Mouse (Mus musculus) G1E (cell line): Measurements from ENCODE around the gene Pold3. TPM values are rescaled to one million over a fixed set of nuclear protein-coding genes. Genes with fewer than 3 reads are reported as not detected.

Experiments used
- ATAC-seq: 2 replicates; pipeline ENCODE4 v1.8.0; 2016; ENCODE audit warnings: mild to moderate bottlenecking; ENCODE audit not compliant: insufficient number of reproducible peaks, poor library complexity, low FRiP score, severe bottlenecking; ENCODE audit errors: extremely low read depth
- DNase-seq: peaks from one replicate; pipeline ENCODE4 v3.0.0; 2012; ENCODE audit warnings: low spot score
- H3K27me3 ChIP-seq: 2 replicates; pipeline ENCODE4 v1.6.1; 2012; ENCODE audit warnings: mild to moderate bottlenecking, low read length, inconsistent platforms; ENCODE audit not compliant: insufficient read depth
- H3K36me3 ChIP-seq: replicated peaks from 2 replicates; pipeline ENCODE3; 2012; ENCODE audit warnings: mild to moderate bottlenecking, inconsistent platforms
- H3K4me1 ChIP-seq: 2 replicates; pipeline ENCODE4 v1.6.1; 2012; ENCODE audit warnings: low read depth, low read length, inconsistent platforms, mixed read lengths; ENCODE audit not compliant: insufficient read depth
- H3K4me3 ChIP-seq: 2 replicates; pipeline ENCODE4 v1.5.1; 2012; ENCODE audit warnings: low read depth, mild to moderate bottlenecking, inconsistent platforms, low read length, moderate library complexity, mixed read lengths
- H3K9me3 ChIP-seq: replicated peaks from 2 replicates; pipeline ENCODE4 v1.6.1; 2012; ENCODE audit warnings: inconsistent platforms
- CTCF ChIP-seq: IDR thresholded peaks from 2 replicates; pipeline ENCODE4 v1.5.1; 2012; ENCODE audit warnings: low read depth, low read length, inconsistent platforms, mixed read lengths
- GATA1 ChIP-seq: IDR thresholded peaks from 2 replicates; pipeline ENCODE4 v1.6.1; 2012; ENCODE audit warnings: borderline replicate concordance, low read length, inconsistent platforms, mixed read lengths
- GATA2 ChIP-seq: IDR thresholded peaks from 2 replicates; pipeline ENCODE4 v1.6.1; 2012; ENCODE audit warnings: low read depth, low read length, inconsistent platforms, borderline replicate concordance
- POLR2AphosphoS5 ChIP-seq: IDR thresholded peaks from 2 replicates; pipeline ENCODE4 v1.6.1; 2012; ENCODE audit warnings: low read depth, low read length, inconsistent platforms; ENCODE audit not compliant: insufficient replicate concordance
- TAL1 ChIP-seq: conservative IDR thresholded peaks from 2 replicates; pipeline ENCODE4 v1.6.1; 2012; ENCODE audit warnings: low read depth, low read length, inconsistent platforms, mixed read lengths
- polyA plus RNA-seq: library from polyadenylated mRNA; stranded (reverse); fragments of >175 nt; gene quantifications from 2 replicates; pipeline ENCODE4 v1.2.3, GENCODE M21; 2012
- total RNA-seq, 2 experiments: library from RNA; stranded (forward) in 1 of 2; stranded (reverse) in 1 of 2; fragments of 200-1000 nt in 1 of 2; fragments of >200 nt in 1 of 2; fragmentation: Nextera tagmentation in 1 of 2; gene quantifications; 2 replicates each; pipeline ENCODE4 v1.2.3; 2014 to 2017

Pold3 gene
- total and polyA plus RNA-seq, 3 experiments: 24.4 to 93.4 (median 90.5) TPM

DNA sequence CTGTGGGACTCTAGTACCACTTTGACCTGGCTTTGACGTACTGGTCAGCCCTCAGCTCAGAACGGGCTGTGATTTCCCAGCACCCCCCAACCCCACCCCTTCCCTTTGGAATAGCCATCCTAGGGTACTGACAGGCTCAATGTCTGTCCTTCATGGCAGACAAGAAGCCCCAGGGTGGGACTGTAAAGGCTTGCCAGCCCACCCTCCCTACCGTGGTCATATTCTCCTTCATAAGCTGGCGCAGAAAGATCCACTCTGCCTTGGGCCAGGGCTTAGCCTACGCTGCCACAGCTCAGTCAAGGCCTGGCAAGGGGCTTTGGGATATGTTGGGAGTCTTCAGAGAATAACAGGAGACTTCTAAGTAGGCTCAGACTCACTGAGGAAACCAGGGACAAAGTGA lies 78.3 kb downstream of the Pold3 start:
- ATAC-seq (no peak), DNase-seq (no peak)
- no peaks in the 10 kb centered on the region for H3K4me1 ChIP-seq
- H3K4me3 ChIP-seq: no peak overlapping the region
- no peaks in the 10 kb centered on the region for H3K36me3 ChIP-seq
- TF ChIP-seq CTCF (no peak), TAL1 (no peak), GATA2 (no peak), GATA1 (no peak), POLR2AphosphoS5 (no peak)
- H3K27me3 ChIP-seq: peaks cover 21% of the 10 kb centered on the region
- H3K9me3 ChIP-seq: no peaks in the 10 kb centered on the region

DNA sequence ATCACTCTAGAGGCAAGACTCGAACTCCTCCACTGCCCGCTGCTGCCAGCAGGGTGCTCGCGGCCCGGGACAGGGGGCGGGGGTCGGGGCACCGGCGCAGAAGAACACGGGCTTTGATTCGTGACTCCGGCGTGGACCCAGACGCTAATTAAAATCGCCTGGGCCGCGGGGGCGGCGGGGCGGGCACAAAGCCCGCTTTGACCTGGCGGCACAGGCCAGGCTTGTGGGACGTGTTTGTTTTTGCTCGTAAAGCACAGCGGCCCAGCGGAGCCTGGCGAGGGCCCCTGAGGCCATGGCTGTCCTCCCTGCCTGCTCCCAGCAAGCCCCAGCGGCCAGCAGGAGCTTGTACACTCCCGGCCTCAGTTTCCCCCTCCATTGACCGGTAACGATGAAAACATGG lies 79.2 kb downstream of the Pold3 start:
- no peak for TF ChIP-seq GATA2
- no peak for TF ChIP-seq GATA1
- no peak for TF ChIP-seq POLR2AphosphoS5
- TF ChIP-seq TAL1: no peak
- TF ChIP-seq CTCF: no peak
- ATAC-seq (no peak), DNase-seq (no peak)
- Histone ChIP-seq H3K27me3 (peaks cover 20% of the 10 kb centered on the region), H3K4me3 (no peak overlapping the region), H3K36me3 (no peaks in the 10 kb centered on the region), H3K4me1 (no peaks in the 10 kb centered on the region), H3K9me3 (no peaks in the 10 kb centered on the region)

DNA sequence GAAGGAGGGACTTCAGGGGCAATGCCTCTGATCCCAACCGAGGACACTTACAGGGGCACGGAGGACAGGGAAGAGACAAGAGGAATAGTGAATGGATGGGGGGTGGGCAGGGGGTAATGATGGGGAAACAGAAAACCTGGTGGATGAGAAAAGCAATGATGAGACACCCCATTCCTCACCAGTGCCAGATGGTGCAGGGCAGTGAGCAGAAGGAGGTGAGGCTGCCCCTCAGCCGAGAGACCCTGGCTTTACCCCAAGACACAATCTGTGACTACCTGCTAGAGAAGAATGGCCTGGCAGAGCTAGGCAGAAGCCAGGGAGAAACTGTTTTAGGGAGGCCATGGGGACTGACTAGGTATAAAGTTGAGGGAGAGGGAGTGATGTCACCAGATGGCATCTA lies 84.9 kb downstream of the Pold3 start:
- no peak for ATAC-seq
- no peak for DNase-seq
- H3K36me3 ChIP-seq: no peaks in the 10 kb centered on the region
- H3K4me3 ChIP-seq: no peak overlapping the region
- TF ChIP-seq GATA2: no peak
- no peak for TF ChIP-seq TAL1
- TF ChIP-seq GATA1: no peak
- no peak for TF ChIP-seq POLR2AphosphoS5
- no peak for TF ChIP-seq CTCF
- no peaks in the 10 kb centered on the region for H3K4me1 ChIP-seq
- peaks cover 17% of the 10 kb centered on the region; the same call in 1 of the 2 replicates for H3K27me3 ChIP-seq
- no peaks in the 10 kb centered on the region for H3K9me3 ChIP-seq

DNA sequence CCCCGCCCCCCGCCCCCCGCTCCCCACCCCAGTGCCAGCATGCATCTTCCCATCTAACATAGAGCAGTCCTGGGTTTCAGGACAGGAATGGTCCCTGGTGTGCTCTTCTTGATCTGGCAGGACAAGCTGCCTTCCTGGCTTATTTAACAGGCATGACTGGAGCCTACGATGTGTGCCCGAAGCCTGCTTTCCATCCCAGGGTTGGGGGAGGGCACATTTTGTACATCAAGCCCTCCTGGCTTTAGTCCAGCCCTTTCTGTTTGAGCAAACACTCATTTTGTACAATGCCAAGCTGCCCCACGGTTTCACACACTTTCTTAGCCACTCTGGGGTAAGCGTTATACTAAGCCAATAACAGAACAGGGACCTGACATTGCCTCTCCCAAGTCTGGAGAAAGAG lies 85.3 kb downstream of the Pold3 start:
- DNase-seq: no peak
- H3K4me3 ChIP-seq: no peak overlapping the region
- no peak for ATAC-seq
- no peaks in the 10 kb centered on the region for H3K36me3 ChIP-seq
- H3K27me3 ChIP-seq: peaks cover 20% of the 10 kb centered on the region
- H3K9me3 ChIP-seq: no peaks in the 10 kb centered on the region
- TF ChIP-seq TAL1 (no peak), GATA2 (no peak), CTCF (no peak), GATA1 (no peak), POLR2AphosphoS5 (no peak)
- no peaks in the 10 kb centered on the region for H3K4me1 ChIP-seq

DNA sequence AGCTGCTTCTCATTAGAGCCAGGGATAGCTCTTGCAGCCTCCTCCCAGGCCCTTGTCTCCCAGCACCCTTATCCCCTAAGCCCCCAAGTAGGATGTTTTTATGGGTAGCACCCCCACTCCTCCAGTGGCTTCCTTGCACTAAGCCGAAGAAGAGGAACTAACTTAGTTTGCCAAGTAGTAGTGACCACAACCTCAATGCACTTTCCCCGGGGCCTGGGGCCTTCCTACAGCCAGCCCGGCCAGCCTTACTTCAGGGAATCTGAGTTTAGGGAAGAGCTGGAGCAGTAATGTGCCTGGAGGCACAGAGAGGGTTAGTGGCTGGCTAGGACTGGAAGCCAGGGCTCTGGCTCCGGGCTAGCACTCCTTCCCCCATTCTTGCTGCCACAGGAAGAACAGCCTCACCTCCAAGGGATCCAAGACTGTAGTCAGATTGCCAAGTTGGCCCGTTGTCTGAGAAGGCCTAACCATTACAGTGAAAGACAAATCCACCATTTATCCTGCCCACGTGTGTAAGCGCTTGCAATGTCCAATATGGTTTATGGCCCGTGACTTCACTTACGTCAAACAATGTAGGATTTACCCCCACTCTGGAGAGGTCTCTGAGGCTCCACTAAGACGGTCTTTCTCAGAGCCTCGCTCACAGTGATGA lies 86.4 kb downstream of the Pold3 start:
- H3K4me3 ChIP-seq: no peak overlapping the region
- no peaks in the 10 kb centered on the region for H3K36me3 ChIP-seq
- ATAC-seq (no peak), DNase-seq (no peak)
- TF ChIP-seq TAL1 (no peak), POLR2AphosphoS5 (no peak)
- H3K9me3 ChIP-seq: no peaks in the 10 kb centered on the region
- H3K27me3 ChIP-seq: peaks cover 25% of the 10 kb centered on the region
- no peaks in the 10 kb centered on the region for H3K4me1 ChIP-seq

DNA sequence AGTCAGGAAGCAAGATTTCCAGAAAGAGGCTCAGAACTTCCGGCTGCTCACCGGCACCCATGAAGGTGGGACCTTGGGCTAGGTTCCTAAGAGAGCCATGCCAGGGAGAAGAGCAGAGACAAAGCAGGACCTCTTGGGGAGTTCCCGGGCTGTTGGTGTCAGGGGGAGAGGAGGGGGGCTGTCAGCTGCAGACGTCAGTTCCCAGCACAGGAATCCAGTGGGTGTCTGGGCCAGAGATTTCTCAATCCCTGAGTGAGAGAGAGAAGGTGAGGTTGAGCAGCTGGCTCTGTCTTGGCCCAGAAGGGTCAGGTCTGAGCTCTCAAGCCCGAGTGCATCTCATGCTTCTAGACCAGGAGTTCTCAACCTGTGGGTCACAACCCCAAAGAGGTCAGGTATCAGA lies 87.7 kb downstream of the Pold3 start:
- TF ChIP-seq POLR2AphosphoS5: no peak
- TF ChIP-seq TAL1: no peak
- no peak for TF ChIP-seq GATA2
- Histone ChIP-seq H3K4me1 (no peaks in the 10 kb centered on the region), H3K9me3 (no peaks in the 10 kb centered on the region), H3K4me3 (no peak overlapping the region), H3K27me3 (peaks cover 32% of the 10 kb centered on the region), H3K36me3 (no peaks in the 10 kb centered on the region)
- ATAC-seq (no peak), DNase-seq (no peak)

Other genes starting within 250 kb of the Pold3 start
- 30.4 TPM in 2 replicates for gene Rnf169, start 141.1 kb downstream of the Pold3 start, total RNA-seq (2014; fragmentation: Nextera tagmentation)
- gene Rnf169, start 141.1 kb downstream of the Pold3 start, total RNA-seq (2017): 13.5 and 13.8 TPM in 2 replicates
- gene Rnf169, start 141.1 kb downstream of the Pold3 start, polyA plus RNA-seq: 4.1 and 4.8 TPM in 2 replicates
- not detected in 2 replicates for gene Chrdl2, start 115.4 kb downstream of the Pold3 start, total RNA-seq (2014; fragmentation: Nextera tagmentation)
- gene Chrdl2, start 115.4 kb downstream of the Pold3 start, total RNA-seq (2017): 0.05 TPM in 1 of 2 replicates, not detected in the other
- not detected in 2 replicates for gene Chrdl2, start 115.4 kb downstream of the Pold3 start, polyA plus RNA-seq
- 8.7 and 11.7 TPM in 2 replicates for gene Lipt2, start 37.7 kb upstream of the Pold3 start, total RNA-seq (2014; fragmentation: Nextera tagmentation)
- 9.1 and 10.9 TPM in 2 replicates for gene Lipt2, start 37.7 kb upstream of the Pold3 start, total RNA-seq (2017)
- gene Lipt2, start 37.7 kb upstream of the Pold3 start, polyA plus RNA-seq: 5.5 and 6.2 TPM in 2 replicates
- 21.8 and 27.6 TPM in 2 replicates for gene Kcne3, start 54.9 kb upstream of the Pold3 start, total RNA-seq (2014; fragmentation: Nextera tagmentation)
- gene Kcne3, start 54.9 kb upstream of the Pold3 start, total RNA-seq (2017): 71.8 and 73.8 TPM in 2 replicates
- 1.5 and 1.6 TPM in 2 replicates for gene Kcne3, start 54.9 kb upstream of the Pold3 start, polyA plus RNA-seq
- gene Pgm2l1, start 105.8 kb upstream of the Pold3 start, total RNA-seq (2014; fragmentation: Nextera tagmentation): 20.8 and 22.5 TPM in 2 replicates
- gene Pgm2l1, start 105.8 kb upstream of the Pold3 start, total RNA-seq (2017): 21.0 and 22.6 TPM in 2 replicates
- gene Pgm2l1, start 105.8 kb upstream of the Pold3 start, polyA plus RNA-seq: 21.3 and 21.6 TPM in 2 replicates
- gene P4ha3, start 164.0 kb upstream of the Pold3 start, total RNA-seq (2014; fragmentation: Nextera tagmentation): not detected in 2 replicates
- gene P4ha3, start 164.0 kb upstream of the Pold3 start, total RNA-seq (2017): 0.12 and 0.16 TPM in 2 replicates
- not detected in 2 replicates for gene P4ha3, start 164.0 kb upstream of the Pold3 start, polyA plus RNA-seq